Mouse (Mus musculus) neural tube, embryonic 12.5 days (tissue): Measurements from ENCODE around the gene Cnn2. TPM values are rescaled to one million over a fixed set of nuclear protein-coding genes. Genes with fewer than 3 reads are reported as not detected.

Experiments used
- ATAC-seq: fragments of 200-750 bp; cut with Nextera tagmentation; 2 replicates; pipeline ENCODE4 v1.8.0; 2017; ENCODE audit warnings: low read depth, mild to moderate bottlenecking, moderate TSS enrichment, moderate library complexity; ENCODE audit not compliant: low FRiP score
- H3K27ac ChIP-seq: fragments of 300-500 bp; sonication (generic); 2 replicates; pipeline ENCODE4 v1.5.1; 2016
- H3K27me3 ChIP-seq: fragments of 300-500 bp; sonication (generic); replicated peaks from 2 replicates; pipeline ENCODE4 v1.6.1; 2016; ENCODE audit warnings: mild to moderate bottlenecking
- H3K36me3 ChIP-seq: fragments of 300-500 bp; sonication (generic); 2 replicates; pipeline ENCODE4 v1.6.1; 2016; ENCODE audit warnings: mild to moderate bottlenecking
- H3K4me1 ChIP-seq: fragments of 300-500 bp; sonication (generic); 2 replicates; pipeline ENCODE4 v1.6.1; 2016
- H3K4me2 ChIP-seq: fragments of 300-500 bp; sonication (generic); replicated peaks from 2 replicates; pipeline ENCODE4 v1.6.1; 2016; ENCODE audit warnings: mild to moderate bottlenecking
- H3K4me3 ChIP-seq: fragments of 300-500 bp; sonication (generic); 2 replicates; pipeline ENCODE4 v1.5.1; 2016
- H3K9ac ChIP-seq: fragments of 300-500 bp; sonication (generic); 2 replicates; pipeline ENCODE4 v1.6.1; 2016; ENCODE audit warnings: mild to moderate bottlenecking
- H3K9me3 ChIP-seq: fragments of 300-500 bp; sonication (generic); 2 replicates; pipeline ENCODE4 v1.6.1; 2016; ENCODE audit warnings: mild to moderate bottlenecking
- WGBS: fragments of 180-500 bp; shearing (Covaris S2); methylation state at CpG from one replicate; pipeline ENCODE4 v1.1.7; 2016; 5-methylcytosine and 5-hydroxymethylcytosine counted together
- polyA plus RNA-seq: library from polyadenylated mRNA; unstranded; fragments of >200 nt; fragmentation: Nextera tagmentation; extraction: Ambion mirVana; gene quantifications from 2 replicates; pipeline ENCODE4 v1.2.1, GENCODE M21; 2016

Cnn2 gene
- polyA plus RNA-seq: 106 and 107 TPM in 2 replicates

GRCm38 (mm10) chr10:79988506-79989271, at the start of gene Cnn2:
TSS of gene Cnn2 (plus strand) at chr10:79988584.
- Histone ChIP-seq H3K4me3 (peak within 1 kb of the TSS; percentile 46), H3K4me2 (peak within 1 kb of the TSS; percentile 58), H3K9me3 (0 out of 2 replicates have a peak, but pooled peaks cover 3% of the 10 kb centered on the region), H3K27me3 (peaks cover 40% of the 10 kb centered on the region), H3K36me3 (peaks cover 7% of the 10 kb centered on the region), H3K9ac (peak within 1 kb of the TSS; percentile 44; the same call in 1 of the 2 replicates), H3K4me1 (peaks cover 24% of the 10 kb centered on the region), H3K27ac (no peak within 1 kb of the TSS)
- ATAC-seq: no peak
- WGBS: under 1% methylated on average over 59 of the region's 59 CpGs

GRCm38 (mm10) chr10:79940749-79941148, 47.6 kb upstream of the Cnn2 start:
- no peak overlapping the region for H3K4me3 ChIP-seq
- H3K9me3 ChIP-seq: no peaks in the 10 kb centered on the region
- H3K9ac ChIP-seq: no peak overlapping the region
- no peaks in the 10 kb centered on the region for H3K27me3 ChIP-seq
- H3K27ac ChIP-seq: no peak overlapping the region
- H3K4me2 ChIP-seq: no peak overlapping the region
- WGBS: 60% methylated on average over 7 of the region's 7 CpGs
- peaks cover 37% of the 10 kb centered on the region for H3K4me1 ChIP-seq
- peaks cover 32% of the 10 kb centered on the region for H3K36me3 ChIP-seq
- ATAC-seq: no peak

GRCm38 (mm10) chr10:79942988-79943387, 45.4 kb upstream of the Cnn2 start:
- Histone ChIP-seq H3K4me3 (no peak overlapping the region), H3K27me3 (no peaks in the 10 kb centered on the region), H3K4me1 (peaks cover 40% of the 10 kb centered on the region), H3K9me3 (no peaks in the 10 kb centered on the region), H3K4me2 (no peak overlapping the region), H3K9ac (no peak overlapping the region), H3K36me3 (peaks cover 32% of the 10 kb centered on the region), H3K27ac (no peak overlapping the region)
- no peak for ATAC-seq
- 79% methylated on average over 1 of the region's 1 CpGs for whole genome bisulfite sequencing

- Histone ChIP-seq H3K27me3 (no peaks in the 10 kb centered on the region), H3K4me1 (peaks cover 37% of the 10 kb centered on the region)
- WGBS: 60% methylated on average over 9 of the region's 9 CpGs
Measured at GRCm38 (mm10) chr10:79943471-79943901, 44.9 kb upstream of the Cnn2 start.

GRCm38 (mm10) chr10:79945507-79946234, 42.7 kb upstream of the Cnn2 start:
- H3K4me3 ChIP-seq: no peak overlapping the region
- H3K36me3 ChIP-seq: peaks cover 53% of the 10 kb centered on the region
- peak overlapping the region; percentile 55 for H3K27ac ChIP-seq
- H3K4me1 ChIP-seq: peaks cover 37% of the 10 kb centered on the region
- H3K9me3 ChIP-seq: no peaks in the 10 kb centered on the region
- H3K27me3 ChIP-seq: no peaks in the 10 kb centered on the region
- H3K9ac ChIP-seq: peak overlapping the region; percentile 49; the same call in 1 of the 2 replicates
- peak overlapping the region; percentile 27 for H3K4me2 ChIP-seq
- WGBS: 11% methylated on average over 16 of the region's 16 CpGs
- peak; percentile 66 for ATAC-seq

More at GRCm38 (mm10) chr10:79943471-79943901, 44.9 kb upstream of the Cnn2 start:
- Histone ChIP-seq H3K4me3 (no peak overlapping the region), H3K27ac (no peak overlapping the region), H3K36me3 (peaks cover 33% of the 10 kb centered on the region), H3K9ac (no peak overlapping the region), H3K9me3 (no peaks in the 10 kb centered on the region), H3K4me2 (no peak overlapping the region)
- no peak for ATAC-seq

GRCm38 (mm10) chr10:79946752-79947322, 41.5 kb upstream of the Cnn2 start:
- ATAC-seq: no peak
- no peaks in the 10 kb centered on the region for H3K9me3 ChIP-seq
- WGBS: 7% methylated on average over 7 of the region's 7 CpGs
- peaks cover 53% of the 10 kb centered on the region for H3K36me3 ChIP-seq
- no peaks in the 10 kb centered on the region for H3K27me3 ChIP-seq
- no peak overlapping the region for H3K4me3 ChIP-seq
- H3K4me2 ChIP-seq: peak overlapping the region; percentile 27
- H3K9ac ChIP-seq: 0 out of 2 replicates have a peak overlapping the region, but pooled peaks have one; percentile 18
- no peak overlapping the region for H3K27ac ChIP-seq
- H3K4me1 ChIP-seq: peaks cover 37% of the 10 kb centered on the region

GRCm38 (mm10) chr10:79947502-79947901, 40.9 kb upstream of the Cnn2 start:
- Histone ChIP-seq H3K9ac (0 out of 2 replicates have a peak overlapping the region, but pooled peaks have one; percentile 18), H3K27me3 (no peaks in the 10 kb centered on the region), H3K4me2 (peak overlapping the region; percentile 14; the same call in 1 of the 2 replicates), H3K4me1 (peaks cover 37% of the 10 kb centered on the region), H3K27ac (no peak overlapping the region), H3K4me3 (no peak overlapping the region), H3K9me3 (no peaks in the 10 kb centered on the region), H3K36me3 (peaks cover 49% of the 10 kb centered on the region)
- no peak for ATAC-seq
- 63% methylated on average over 6 of the region's 6 CpGs for WGBS

GRCm38 (mm10) chr10:79949873-79950272, 38.5 kb upstream of the Cnn2 start:
- Histone ChIP-seq H3K27me3 (no peaks in the 10 kb centered on the region), H3K27ac (no peak overlapping the region), H3K4me3 (no peak overlapping the region), H3K9me3 (no peaks in the 10 kb centered on the region), H3K4me1 (peaks cover 28% of the 10 kb centered on the region), H3K36me3 (peaks cover 58% of the 10 kb centered on the region), H3K4me2 (no peak overlapping the region), H3K9ac (no peak overlapping the region)
- no peak for ATAC-seq
- WGBS: 95% methylated on average over 4 of the region's 4 CpGs

GRCm38 (mm10) chr10:79950661-79951060, 37.7 kb upstream of the Cnn2 start:
- H3K9ac ChIP-seq: no peak overlapping the region
- H3K36me3 ChIP-seq: peaks cover 58% of the 10 kb centered on the region
- ATAC-seq: no peak
- peaks cover 20% of the 10 kb centered on the region for H3K4me1 ChIP-seq
- H3K4me2 ChIP-seq: no peak overlapping the region
- no peaks in the 10 kb centered on the region for H3K27me3 ChIP-seq
- no peak overlapping the region for H3K4me3 ChIP-seq
- no peaks in the 10 kb centered on the region for H3K9me3 ChIP-seq
- WGBS: 85% methylated on average over 18 of the region's 18 CpGs
- H3K27ac ChIP-seq: no peak overlapping the region

- no peaks in the 10 kb centered on the region for H3K4me1 ChIP-seq
- H3K27ac ChIP-seq: no peak overlapping the region
- H3K4me2 ChIP-seq: no peak overlapping the region
- H3K4me3 ChIP-seq: no peak overlapping the region
- H3K9me3 ChIP-seq: no peaks in the 10 kb centered on the region
- 89% methylated on average over 6 of the region's 6 CpGs for WGBS
- no peak overlapping the region for H3K9ac ChIP-seq
- H3K27me3 ChIP-seq: no peaks in the 10 kb centered on the region
- no peak for ATAC-seq
- peaks cover 38% of the 10 kb centered on the region for H3K36me3 ChIP-seq
Measured at GRCm38 (mm10) chr10:79953946-79954345, 34.4 kb upstream of the Cnn2 start.

- H3K9ac ChIP-seq: no peak overlapping the region
Measured at GRCm38 (mm10) chr10:79955691-79956090, 32.7 kb upstream of the Cnn2 start.

GRCm38 (mm10) chr10:79956643-79957154, 31.7 kb upstream of the Cnn2 start:
- Histone ChIP-seq H3K4me2 (no peak overlapping the region), H3K4me3 (no peak overlapping the region), H3K36me3 (peaks cover 15% of the 10 kb centered on the region), H3K9ac (no peak overlapping the region), H3K27me3 (no peaks in the 10 kb centered on the region), H3K4me1 (peaks cover 8% of the 10 kb centered on the region), H3K9me3 (no peaks in the 10 kb centered on the region), H3K27ac (no peak overlapping the region)
- ATAC-seq: no peak
- 23% methylated on average over 4 of the region's 4 CpGs for WGBS

More at GRCm38 (mm10) chr10:79955691-79956090, 32.7 kb upstream of the Cnn2 start:
- H3K4me3 ChIP-seq: no peak overlapping the region
- no peaks in the 10 kb centered on the region for H3K27me3 ChIP-seq
- WGBS: 77% methylated on average over 9 of the region's 9 CpGs
- H3K4me2 ChIP-seq: no peak overlapping the region
- H3K9me3 ChIP-seq: no peaks in the 10 kb centered on the region
- no peak overlapping the region for H3K27ac ChIP-seq
- no peak for ATAC-seq
- peaks cover 4% of the 10 kb centered on the region for H3K4me1 ChIP-seq
- peaks cover 22% of the 10 kb centered on the region for H3K36me3 ChIP-seq
